Mouse (Mus musculus): ENCODE results near the gene Entpd8. TPM values are rescaled to one million over a fixed set of nuclear protein-coding genes. Genes with fewer than 3 reads are reported as not detected.

The Entpd8 gene
- polyA plus RNA-seq, 1 experiment from 2014 or later = not detected

DNA sequence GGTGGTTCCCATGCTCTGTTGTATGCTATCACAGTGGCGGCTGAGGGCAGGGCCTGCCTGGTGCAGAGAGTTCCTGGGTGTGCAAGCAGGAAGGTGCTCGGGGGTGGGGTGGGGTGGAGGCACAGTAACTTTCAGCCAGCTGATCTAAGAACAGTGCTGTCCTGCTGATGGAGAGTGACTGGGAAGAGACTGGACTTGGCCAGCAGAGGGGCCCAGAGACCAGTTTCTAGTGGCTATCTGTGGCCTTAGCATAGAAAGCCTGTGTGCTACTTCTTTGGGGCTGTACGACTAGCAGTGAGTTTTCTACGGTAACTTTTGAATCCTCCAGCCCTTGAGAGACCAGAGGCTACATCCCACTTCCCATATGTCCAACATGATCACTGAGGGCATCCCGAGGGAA, 18.9 kb downstream of the Entpd8 start:
- no peak overlapping the region for H3K27ac ChIP-seq
- 55% methylated on average over 5 of the region's 5 CpGs for WGBS

DNA sequence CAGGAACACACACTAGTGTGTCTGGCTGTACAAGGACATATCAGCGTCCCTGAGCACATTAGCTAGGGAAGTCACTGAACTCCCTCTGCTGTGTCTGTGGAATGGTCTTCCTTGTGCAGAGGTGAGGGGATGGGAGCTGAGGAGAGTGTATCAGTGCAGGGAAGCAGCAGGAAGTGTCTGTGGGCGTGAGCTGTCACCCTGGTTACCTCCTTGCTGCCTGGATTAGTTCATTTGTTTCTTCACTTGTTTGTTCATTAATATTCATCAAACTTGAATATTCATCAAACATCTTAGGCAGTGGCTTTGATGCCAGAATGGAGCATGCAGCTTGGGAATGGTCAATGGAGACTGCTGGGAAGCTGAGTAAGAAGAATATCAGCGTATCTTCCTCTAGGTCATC, 19.6 kb downstream of the Entpd8 start:
- Histone ChIP-seq H3K27me3 (replicated peaks) (0 out of 2 replicates have a peak, but pooled peaks cover 4% of the 10 kb centered on the region), H3K4me1 (peaks cover 16% of the 10 kb centered on the region; the same call in 1 of the 2 replicates), H3K27ac (no peak overlapping the region), H3K4me2 (replicated peaks) (no peak overlapping the region), H3K36me3 (no peaks in the 10 kb centered on the region), H3K4me3 (no peak overlapping the region), H3K9me3 (no peaks in the 10 kb centered on the region), H3K9ac (no peak overlapping the region)
- 0 out of 2 replicates have a peak, but pooled peaks have one; percentile 23 for ATAC-seq (ENCODE audit: low FRiP score, low read depth)
- 60% methylated on average over 3 of the region's 3 CpGs for WGBS

More for the DNA sequence above, 18.9 kb downstream of the Entpd8 start:
- H3K36me3 ChIP-seq = no peaks in the 10 kb centered on the region
- peaks cover 8% of the 10 kb centered on the region for H3K27me3 ChIP-seq (replicated peaks)
- no peak overlapping the region for H3K9ac ChIP-seq
- peaks cover 17% of the 10 kb centered on the region; the same call in 1 of the 2 replicates for H3K4me1 ChIP-seq
- H3K4me3 ChIP-seq = no peak overlapping the region
- H3K4me2 ChIP-seq (replicated peaks) = no peak overlapping the region
- H3K9me3 ChIP-seq = no peaks in the 10 kb centered on the region
- peak; percentile 70 for ATAC-seq (ENCODE audit: low FRiP score, low read depth)

DNA sequence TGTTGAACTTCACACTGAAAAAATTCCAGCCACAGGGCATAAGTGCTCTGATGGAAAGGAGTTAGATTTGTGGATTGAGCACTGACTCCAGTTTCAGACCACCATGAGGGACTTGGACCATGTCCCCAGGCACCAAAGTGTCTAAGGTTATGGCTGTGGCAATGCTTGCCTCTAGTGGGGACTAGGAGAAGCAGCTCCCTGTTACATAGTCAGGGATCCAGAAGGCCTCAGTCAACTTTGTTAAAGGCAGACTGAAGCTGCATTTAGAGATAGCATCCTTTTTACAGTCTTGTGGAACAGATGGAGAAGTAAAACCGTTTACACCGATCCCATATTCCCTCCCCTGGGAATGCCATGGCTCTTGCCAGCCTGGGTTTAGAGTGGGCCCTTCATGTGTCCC, 24.0 kb downstream of the Entpd8 start:
- Histone ChIP-seq H3K4me2 (replicated peaks) (no peak overlapping the region), H3K27me3 (replicated peaks) (no peaks in the 10 kb centered on the region), H3K9me3 (no peaks in the 10 kb centered on the region), H3K4me1 (peaks cover 8% of the 10 kb centered on the region; the same call in 1 of the 2 replicates), H3K4me3 (no peak overlapping the region), H3K36me3 (no peaks in the 10 kb centered on the region), H3K27ac (no peak overlapping the region), H3K9ac (no peak overlapping the region)
- ATAC-seq (ENCODE audit: low FRiP score, low read depth) = no peak
- 87% methylated on average over 2 of the region's 2 CpGs for WGBS

DNA sequence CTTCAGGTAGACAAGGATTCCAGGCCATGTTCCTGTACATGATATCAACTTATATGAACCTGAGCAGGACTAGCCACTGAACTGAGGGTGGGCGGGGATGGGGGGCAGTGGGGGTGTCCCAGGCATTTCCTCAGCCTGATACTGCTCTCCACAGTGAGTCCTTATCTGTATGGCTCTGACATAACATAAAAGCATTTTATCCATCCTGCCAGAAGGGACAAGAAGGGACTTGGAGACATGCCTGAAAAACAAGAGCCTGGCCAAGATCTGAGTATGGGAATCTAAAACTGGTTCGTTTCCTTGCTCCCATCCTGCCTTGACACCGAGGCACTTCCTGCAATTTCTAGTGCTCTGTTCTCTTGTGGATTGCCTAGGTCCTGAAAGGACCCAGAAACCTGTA, 25.9 kb downstream of the Entpd8 start:
- Histone ChIP-seq H3K4me1 (no peaks in the 10 kb centered on the region), H3K4me2 (replicated peaks) (no peak overlapping the region), H3K27me3 (replicated peaks) (no peaks in the 10 kb centered on the region), H3K27ac (no peak overlapping the region), H3K36me3 (no peaks in the 10 kb centered on the region), H3K9ac (no peak overlapping the region), H3K4me3 (no peak overlapping the region), H3K9me3 (no peaks in the 10 kb centered on the region)
- 89% methylated on average over 3 of the region's 3 CpGs for WGBS
- no peak for ATAC-seq (ENCODE audit: low FRiP score, low read depth)

DNA sequence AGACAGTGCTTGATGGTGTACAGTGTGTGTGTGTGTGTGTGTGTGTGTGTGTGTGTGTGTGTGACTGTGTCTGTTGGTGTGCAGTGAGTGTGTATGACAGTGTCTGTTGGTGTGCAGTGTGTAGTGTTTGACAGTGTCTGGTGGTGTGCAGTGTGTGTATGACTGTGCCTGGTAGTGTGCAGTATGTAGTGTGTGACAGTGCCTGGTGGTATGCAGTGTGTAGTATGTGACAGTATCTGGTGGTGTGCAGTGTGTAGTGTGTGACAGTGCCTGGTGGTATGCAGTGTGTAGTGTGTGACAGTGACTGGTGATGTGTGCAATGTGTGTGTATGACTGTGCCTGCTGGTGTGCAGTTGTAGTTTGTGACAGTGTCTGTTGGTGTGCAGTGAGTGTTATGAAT, 29.4 kb downstream of the Entpd8 start:
- H3K4me1 ChIP-seq = peaks cover 4% of the 10 kb centered on the region; the same call in 1 of the 2 replicates
- H3K27me3 ChIP-seq (replicated peaks) = no peaks in the 10 kb centered on the region
- no peaks in the 10 kb centered on the region for H3K9me3 ChIP-seq
- no peak overlapping the region for H3K4me2 ChIP-seq (replicated peaks)
- H3K9ac ChIP-seq = no peak overlapping the region
- no peak overlapping the region for H3K4me3 ChIP-seq
- H3K27ac ChIP-seq = no peak overlapping the region
- no peaks in the 10 kb centered on the region for H3K36me3 ChIP-seq
- no peak for ATAC-seq (ENCODE audit: low FRiP score, low read depth)

DNA sequence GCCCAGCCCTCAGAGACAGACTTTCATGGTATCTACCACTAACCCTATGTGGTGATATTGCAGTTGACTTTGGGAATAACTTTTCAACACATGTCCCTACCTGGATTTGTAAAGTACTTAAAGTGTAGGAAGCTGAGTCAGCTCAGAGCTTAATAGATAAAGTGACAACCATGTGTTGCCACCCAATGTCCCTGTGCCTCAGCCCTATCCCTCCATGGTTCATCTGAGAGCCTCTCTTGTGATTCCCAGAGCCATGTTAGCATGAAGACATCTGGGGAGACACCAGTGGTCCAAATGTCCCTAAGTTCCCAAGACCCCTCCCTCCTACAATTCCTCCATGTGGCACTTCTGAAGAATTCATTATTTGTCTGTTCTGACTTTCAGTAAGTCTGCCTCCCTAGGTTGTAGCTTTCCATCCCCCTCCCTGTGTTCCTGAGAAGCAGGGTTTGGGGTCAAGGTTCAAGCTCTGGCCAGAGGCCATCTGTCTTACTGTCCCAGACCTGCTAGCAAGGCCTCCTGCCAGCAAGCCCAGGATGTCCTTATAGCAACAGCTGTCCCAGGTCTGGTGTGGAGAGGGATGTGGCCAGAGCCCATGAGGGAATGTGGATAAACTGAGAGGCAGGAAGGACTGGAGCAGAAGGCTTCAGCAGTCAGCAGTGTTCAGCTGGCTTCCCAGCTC, 30.5 kb downstream of the Entpd8 start:
- no peaks in the 10 kb centered on the region for H3K36me3 ChIP-seq
- no peak overlapping the region for H3K9ac ChIP-seq
- peaks cover 4% of the 10 kb centered on the region; the same call in 1 of the 2 replicates for H3K4me1 ChIP-seq
- ATAC-seq (ENCODE audit: low FRiP score, low read depth) = no peak
- H3K27ac ChIP-seq = no peak overlapping the region
- H3K4me3 ChIP-seq = no peak overlapping the region
- no peaks in the 10 kb centered on the region for H3K27me3 ChIP-seq (replicated peaks)
- H3K9me3 ChIP-seq = no peaks in the 10 kb centered on the region
- H3K4me2 ChIP-seq (replicated peaks) = no peak overlapping the region

DNA sequence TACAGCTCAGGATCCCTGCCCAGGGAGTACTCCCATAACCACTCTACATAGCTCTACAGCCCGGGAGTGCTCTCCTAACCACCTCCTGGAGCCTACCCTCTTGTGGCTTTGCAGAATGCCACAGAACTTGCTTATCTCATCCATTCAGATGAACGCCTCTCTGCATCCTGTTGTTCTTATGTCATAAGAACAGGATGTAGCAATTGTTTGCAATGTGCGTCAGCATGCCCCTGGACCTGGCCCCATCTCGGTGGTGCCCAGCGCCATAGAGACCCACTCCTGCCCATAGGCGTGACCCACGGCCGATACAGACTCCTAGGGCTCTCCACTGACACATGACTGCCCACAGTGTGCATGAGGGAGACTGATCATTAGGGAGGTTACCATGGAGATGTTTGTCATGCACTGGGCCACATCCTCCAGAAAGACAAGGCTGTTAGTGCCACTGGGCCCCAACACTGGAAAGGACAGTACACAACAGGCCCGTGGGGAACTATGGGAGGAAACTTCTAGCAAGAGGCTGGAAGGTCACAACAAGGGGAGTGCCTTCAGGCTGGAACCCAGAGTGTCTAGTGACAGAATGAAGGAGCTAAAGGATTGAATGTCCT, 31.2 kb downstream of the Entpd8 start:
- no peaks in the 10 kb centered on the region for H3K36me3 ChIP-seq
- no peak for ATAC-seq (ENCODE audit: low FRiP score, low read depth)
- H3K27ac ChIP-seq = no peak overlapping the region
- H3K27me3 ChIP-seq (replicated peaks) = no peaks in the 10 kb centered on the region
- peaks cover 4% of the 10 kb centered on the region; the same call in 1 of the 2 replicates for H3K4me1 ChIP-seq
- H3K9ac ChIP-seq = no peak overlapping the region
- no peak overlapping the region for H3K4me2 ChIP-seq (replicated peaks)
- H3K9me3 ChIP-seq = no peaks in the 10 kb centered on the region
- WGBS = 58% methylated on average over 9 of the region's 9 CpGs
- H3K4me3 ChIP-seq = no peak overlapping the region

DNA sequence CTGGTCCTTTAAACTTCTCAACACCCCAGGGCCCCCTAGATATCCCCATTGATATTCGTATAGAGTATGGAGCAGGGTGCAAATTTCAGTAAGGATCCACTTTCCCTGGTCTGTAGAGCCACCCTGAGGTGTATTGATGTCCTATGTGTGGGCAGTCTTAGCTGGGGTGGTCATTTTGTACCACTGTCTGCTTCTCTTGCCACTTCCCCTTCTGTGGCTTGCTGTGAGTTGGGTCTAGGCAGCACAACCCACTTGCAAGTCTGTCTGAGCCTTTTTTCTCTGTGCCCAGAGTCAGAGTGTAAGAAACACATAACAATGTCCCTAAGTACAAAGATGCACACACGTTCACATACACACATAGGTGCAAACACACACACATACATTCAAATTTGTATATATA, 34.2 kb downstream of the Entpd8 start:
- Histone ChIP-seq H3K4me2 (replicated peaks) (no peak overlapping the region), H3K27ac (no peak overlapping the region), H3K4me1 (peaks cover 4% of the 10 kb centered on the region; the same call in 1 of the 2 replicates), H3K9me3 (no peaks in the 10 kb centered on the region), H3K27me3 (replicated peaks) (no peaks in the 10 kb centered on the region), H3K4me3 (no peak overlapping the region), H3K36me3 (no peaks in the 10 kb centered on the region), H3K9ac (no peak overlapping the region)
- ATAC-seq (ENCODE audit: low FRiP score, low read depth) = no peak
- 85% methylated on average over 2 of the region's 2 CpGs for WGBS

DNA sequence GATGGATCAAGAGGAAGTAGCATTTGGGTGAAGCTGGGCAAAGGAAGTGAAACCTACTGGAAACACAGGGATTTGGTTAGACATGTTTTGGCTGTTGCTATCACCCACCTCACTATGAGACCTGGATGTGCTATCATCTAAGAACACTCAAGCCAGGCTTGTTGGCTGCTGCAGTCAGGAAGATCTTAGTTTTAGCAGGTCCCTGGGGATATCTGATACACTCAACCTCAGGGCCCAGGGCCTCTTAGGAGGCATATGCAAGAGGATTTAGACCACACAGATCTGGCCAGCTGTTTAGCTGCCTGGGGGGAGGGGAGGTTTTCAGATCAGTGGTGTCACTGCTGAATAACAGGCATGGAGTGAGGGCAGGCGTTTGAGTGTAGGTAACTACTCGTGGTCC, 35.3 kb downstream of the Entpd8 start:
- Histone ChIP-seq H3K9ac (no peak overlapping the region), H3K36me3 (no peaks in the 10 kb centered on the region), H3K9me3 (no peaks in the 10 kb centered on the region), H3K27me3 (replicated peaks) (no peaks in the 10 kb centered on the region), H3K27ac (no peak overlapping the region), H3K4me2 (replicated peaks) (no peak overlapping the region), H3K4me3 (no peak overlapping the region), H3K4me1 (peaks cover 4% of the 10 kb centered on the region; the same call in 1 of the 2 replicates)
- no peak for ATAC-seq (ENCODE audit: low FRiP score, low read depth)
- 77% methylated on average over 2 of the region's 2 CpGs for WGBS

DNA sequence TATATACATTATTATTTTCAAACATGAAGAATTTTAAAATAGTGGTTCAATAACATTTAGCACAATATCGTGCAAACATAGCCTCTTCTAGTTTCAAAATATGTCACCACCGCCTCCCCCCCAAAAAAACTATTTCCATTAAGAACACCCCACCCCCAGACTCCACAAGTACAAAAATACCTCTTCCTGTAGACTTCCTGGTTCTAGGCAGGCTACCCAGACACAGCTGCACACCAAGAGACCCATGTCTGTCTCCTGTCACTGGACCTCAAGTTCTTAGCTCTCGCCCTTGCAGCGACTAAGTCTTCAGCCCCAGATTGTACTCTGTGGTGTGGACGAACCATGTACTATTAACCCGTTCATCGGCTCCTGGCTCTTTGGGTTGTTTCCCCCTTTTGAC, 40.9 kb downstream of the Entpd8 start:
- H3K27ac ChIP-seq = no peak overlapping the region
- peaks cover 19% of the 10 kb centered on the region for H3K4me1 ChIP-seq
- 85% methylated on average over 7 of the region's 7 CpGs for WGBS
- no peaks in the 10 kb centered on the region for H3K9me3 ChIP-seq
- no peak overlapping the region for H3K4me3 ChIP-seq
- ATAC-seq (ENCODE audit: low FRiP score, low read depth) = no peak
- no peak overlapping the region for H3K4me2 ChIP-seq (replicated peaks)
- H3K36me3 ChIP-seq = no peaks in the 10 kb centered on the region
- H3K9ac ChIP-seq = no peak overlapping the region
- H3K27me3 ChIP-seq (replicated peaks) = no peaks in the 10 kb centered on the region

DNA sequence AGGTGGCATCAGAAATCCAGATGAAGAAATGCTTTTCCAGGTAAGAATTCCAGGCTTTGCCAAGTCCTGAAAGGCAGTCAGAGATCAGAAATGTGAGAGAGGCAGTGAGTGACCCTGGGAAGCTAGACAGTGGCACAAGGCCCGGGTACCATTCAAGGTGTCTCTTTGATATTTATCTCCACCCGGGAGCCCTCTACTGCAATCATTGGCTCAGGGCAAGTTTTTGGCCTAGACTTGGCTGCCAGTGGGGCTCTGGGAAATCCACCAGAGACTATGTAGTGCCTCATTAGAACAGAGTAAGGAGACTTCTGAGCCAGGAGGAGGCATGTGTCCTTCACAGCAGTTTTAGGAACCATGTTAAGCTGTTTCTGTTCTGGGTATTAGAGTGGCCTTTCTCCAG, 42.6 kb downstream of the Entpd8 start:
- Histone ChIP-seq H3K4me2 (replicated peaks) (no peak overlapping the region), H3K4me3 (no peak overlapping the region), H3K27me3 (replicated peaks) (no peaks in the 10 kb centered on the region), H3K9me3 (no peaks in the 10 kb centered on the region), H3K27ac (no peak overlapping the region), H3K36me3 (no peaks in the 10 kb centered on the region), H3K4me1 (peaks cover 34% of the 10 kb centered on the region), H3K9ac (no peak overlapping the region)
- no peak for ATAC-seq (ENCODE audit: low FRiP score, low read depth)
- 73% methylated on average over 2 of the region's 2 CpGs for WGBS

DNA sequence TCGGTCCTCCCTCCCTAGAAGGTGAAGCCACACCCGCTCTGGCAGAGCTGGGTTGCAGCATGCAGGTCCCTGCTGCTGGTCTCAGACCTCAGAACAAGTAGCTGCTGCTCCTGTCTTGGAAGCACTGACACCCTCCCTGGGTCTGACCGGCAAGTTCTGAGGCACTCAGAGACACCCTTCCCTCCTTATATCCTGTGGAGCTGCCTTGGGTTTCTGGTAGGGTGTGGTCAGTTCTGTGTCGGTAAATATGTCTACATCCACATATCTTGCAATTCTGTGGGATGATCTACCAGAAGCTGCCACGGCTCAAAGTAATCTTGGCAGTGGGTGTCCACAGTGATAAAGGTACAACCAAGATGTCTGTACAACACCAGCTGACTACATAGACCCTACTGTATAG, 43.4 kb downstream of the Entpd8 start:
- Histone ChIP-seq H3K9ac (no peak overlapping the region), H3K36me3 (no peaks in the 10 kb centered on the region), H3K4me3 (no peak overlapping the region), H3K9me3 (no peaks in the 10 kb centered on the region), H3K4me1 (peaks cover 43% of the 10 kb centered on the region), H3K4me2 (replicated peaks) (no peak overlapping the region), H3K27me3 (replicated peaks) (no peaks in the 10 kb centered on the region), H3K27ac (no peak overlapping the region)
- 89% methylated on average over 5 of the region's 5 CpGs for WGBS
- no peak for ATAC-seq (ENCODE audit: low FRiP score, low read depth)

DNA sequence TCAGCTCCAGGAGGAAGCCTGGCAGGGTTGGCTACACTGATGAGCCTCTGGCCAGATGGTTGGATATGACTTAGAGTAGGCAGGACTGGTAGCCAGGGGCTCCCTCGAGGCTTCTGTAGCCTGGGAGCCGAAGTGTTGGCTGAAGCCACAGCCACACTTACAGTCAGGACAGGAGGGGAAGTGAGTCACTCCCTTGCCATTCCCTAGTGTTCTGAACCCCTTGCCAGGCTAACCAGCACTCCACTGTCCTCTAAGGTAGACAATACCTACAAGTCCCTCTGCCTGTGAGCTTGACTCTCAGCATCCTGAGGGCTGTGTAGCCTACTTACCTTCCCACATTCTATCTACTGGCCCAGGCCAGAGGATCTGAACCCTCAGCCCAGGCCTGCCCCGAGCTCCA, 44.3 kb downstream of the Entpd8 start:
- ATAC-seq (ENCODE audit: low FRiP score, low read depth) = no peak
- WGBS = 71% methylated on average over 3 of the region's 3 CpGs
- Histone ChIP-seq H3K4me2 (replicated peaks) (no peak overlapping the region), H3K27ac (peak overlapping the region; percentile 93; the same call in 1 of the 2 replicates), H3K4me1 (peaks cover 47% of the 10 kb centered on the region), H3K4me3 (no peak overlapping the region), H3K9me3 (no peaks in the 10 kb centered on the region), H3K9ac (no peak overlapping the region), H3K36me3 (no peaks in the 10 kb centered on the region), H3K27me3 (replicated peaks) (no peaks in the 10 kb centered on the region)

Measured in neural tube, embryonic 12.5 days (tissue).